Comparison of ENCODE assay signal across 18 mouse cellular contexts in genomic region chr4:55769656-55770055, GRCm38 (mm10).
"Had no signal": no experiment of that assay in that cellular context is flagged by ENCODE, and none has a peak within 500 bp of the region (broad histone marks: within the 10 kb centered on the region; RNA-seq: fewer than 3 reads in every experiment).

No protein-coding gene starts in this region.

- H3K36me3 ChIP-seq: midbrain, embryonic 10.5 days; midbrain, embryonic 12.5 days; neural tube, embryonic 13.5 days; neural tube, embryonic 15.5 days had no signal

- H3K27me3 ChIP-seq: midbrain, embryonic 12.5 days; neural tube, embryonic 13.5 days; neural tube, embryonic 15.5 days had no signal

- H3K27ac ChIP-seq: midbrain, embryonic 10.5 days; midbrain, embryonic 12.5 days; neural tube, embryonic 13.5 days; neural tube, embryonic 15.5 days had no signal

- H3K4me1 ChIP-seq: midbrain, embryonic 10.5 days; midbrain, embryonic 12.5 days; neural tube, embryonic 13.5 days; neural tube, embryonic 15.5 days had no signal

- DNase-seq: lung, adult 18-20 months; lung, embryonic 14.5 days; lung, postnatal 10 days; lung, postnatal 4 days; midbrain, embryonic 14.5 days; retina, postnatal 1 day; right cerebral cortex, adult 18-20 months; right cerebral cortex, postnatal 14 days; spleen, adult 18-20 months; thymus, adult 2 months; thymus, postnatal 25 days; thymus, postnatal 4 days had no signal

- H3K9ac ChIP-seq: lung, embryonic 14.5 days; midbrain, embryonic 12.5 days; neural tube, embryonic 13.5 days; neural tube, embryonic 15.5 days had no signal

- H3K4me3 ChIP-seq: midbrain, embryonic 10.5 days; midbrain, embryonic 12.5 days; myocyte; neural tube, embryonic 13.5 days; neural tube, embryonic 15.5 days had no signal

- H3K9me3 ChIP-seq: midbrain, embryonic 10.5 days; midbrain, embryonic 12.5 days; neural tube, embryonic 13.5 days; neural tube, embryonic 15.5 days had no signal

- H3K4me2 ChIP-seq: lung, embryonic 14.5 days; midbrain, embryonic 12.5 days; neural tube, embryonic 13.5 days; neural tube, embryonic 15.5 days had no signal

- ATAC-seq: midbrain, embryonic 16.5 days had no signal
